Mouse (Mus musculus): Measurements from ENCODE around the gene Mrpl22.
A peak's percentile ranks its signal among the peaks of the same experiment; 100 is the strongest.
"Not testable (repeated sequence)": the region's sequence is repeated elsewhere in the genome, so short reads cannot be mapped to it uniquely, and the experiment has no call there.

The Mrpl22 gene

GRCm38 (mm10) chr11:58224872-58225271 lies 53.4 kb downstream of the Mrpl22 start:
- not testable (repeated sequence) for DNase-seq (ENCODE audit: low read depth in 2 of 2, low spot score in 2 of 2)

- DNase-seq (ENCODE audit: low read depth in 2 of 2, low spot score in 2 of 2): peak; percentile 70 to 78
These were observed 54.2 kb downstream of the Mrpl22 start for GRCm38 (mm10) chr11:58225655-58226054.

- DNase-seq (ENCODE audit: low read depth in 2 of 2, low spot score in 2 of 2): no peak
These were observed 55.0 kb downstream of the Mrpl22 start for GRCm38 (mm10) chr11:58226425-58226824.

DNA sequence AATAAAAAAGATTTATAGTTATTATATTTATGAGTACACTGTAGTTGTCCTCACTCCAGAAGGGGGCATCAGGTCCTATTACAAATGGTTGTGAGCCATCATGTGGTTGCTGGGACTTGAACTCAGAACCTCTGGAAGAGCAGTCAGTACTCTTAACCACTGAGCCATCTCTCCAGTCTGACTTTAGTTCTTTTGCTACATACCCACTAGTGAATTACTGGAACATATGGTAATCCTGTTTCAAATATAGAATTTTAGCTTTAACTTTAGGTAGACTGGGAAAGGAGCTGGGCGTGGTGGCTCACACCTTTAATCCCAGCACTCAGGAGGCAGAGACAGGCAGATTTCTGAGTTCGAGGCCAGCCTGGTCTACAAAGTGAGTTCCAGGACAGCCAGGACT lies 56.6 kb downstream of the Mrpl22 start:
- DNase-seq (ENCODE audit: low read depth in 2 of 2, low spot score in 2 of 2): not testable (repeated sequence)

Data from CD8-positive naive resting alpha-beta T cell, adult 2 months (primary cell).